Mouse (Mus musculus): ENCODE results near the gene Gm20683.
"Not testable (repeated sequence)": the region's sequence is repeated elsewhere in the genome, so short reads cannot be mapped to it uniquely, and the experiment has no call there.

Gm20683 gene

GRCm38 (mm10) chr17:25827546-25828222 is 13.9 kb downstream of the Gm20683 start:
- no peak for DNase-seq (ENCODE audit: low spot score)

GRCm38 (mm10) chr17:25827011-25827410 is 14.6 kb downstream of the Gm20683 start:
- DNase-seq (ENCODE audit: low spot score): no peak

GRCm38 (mm10) chr17:25825984-25826570 is 15.5 kb downstream of the Gm20683 start:
- no peak for DNase-seq (ENCODE audit: low spot score)

GRCm38 (mm10) chr17:25825311-25825710 is 16.3 kb downstream of the Gm20683 start:
- no peak for DNase-seq (ENCODE audit: low spot score)

GRCm38 (mm10) chr17:25824362-25825142 is 17.0 kb downstream of the Gm20683 start:
- DNase-seq (ENCODE audit: low spot score): no peak

GRCm38 (mm10) chr17:25823452-25823851 is 18.1 kb downstream of the Gm20683 start, which contains the start of gene Wdr24:
Wdr24 (plus strand) TSS chr17:25823627.
- DNase-seq (ENCODE audit: low spot score): peak; percentile 64

- no peak for DNase-seq (ENCODE audit: low spot score)
Measured at GRCm38 (mm10) chr17:25818851-25819780, 22.4 kb downstream of the Gm20683 start.

- no peak for DNase-seq (ENCODE audit: low spot score)
Measured at GRCm38 (mm10) chr17:25817662-25818061, 23.9 kb downstream of the Gm20683 start.

- peak; percentile 89 for DNase-seq (ENCODE audit: low spot score)
Measured at GRCm38 (mm10) chr17:25813471-25813870, 28.1 kb downstream of the Gm20683 start.

- no peak for DNase-seq (ENCODE audit: low spot score)
Measured at GRCm38 (mm10) chr17:25810890-25811289, 30.7 kb downstream of the Gm20683 start.

- no peak for DNase-seq (ENCODE audit: low spot score)
Measured at GRCm38 (mm10) chr17:25809606-25810340, 31.8 kb downstream of the Gm20683 start.

GRCm38 (mm10) chr17:25808789-25809605 is 32.6 kb downstream of the Gm20683 start, which contains the start of gene Fbxl16:
Fbxl16 (plus strand) TSS chr17:25809085.
- peak; percentile 71 for DNase-seq (ENCODE audit: low spot score)

- DNase-seq (ENCODE audit: low spot score): no peak
Measured at GRCm38 (mm10) chr17:25808028-25808427, 33.5 kb downstream of the Gm20683 start.

GRCm38 (mm10) chr17:25807452-25807851 is 34.1 kb downstream of the Gm20683 start:
- not testable (repeated sequence) for DNase-seq (ENCODE audit: low spot score)

- no peak for DNase-seq (ENCODE audit: low spot score)
Measured at GRCm38 (mm10) chr17:25806507-25806906, 35.1 kb downstream of the Gm20683 start.

GRCm38 (mm10) chr17:25802825-25803517 is 38.6 kb downstream of the Gm20683 start:
- peak; percentile 10 for DNase-seq (ENCODE audit: low spot score)

GRCm38 (mm10) chr17:25801029-25801428 is 40.5 kb downstream of the Gm20683 start:
- peak; percentile 50 for DNase-seq (ENCODE audit: low spot score)

GRCm38 (mm10) chr17:25796951-25797369 is 44.6 kb downstream of the Gm20683 start, which contains the start of gene Metrn:
Metrn (minus strand) TSS chr17:25797136.
- peak; percentile 86 for DNase-seq (ENCODE audit: low spot score)

GRCm38 (mm10) chr17:25796211-25796771 is 45.3 kb downstream of the Gm20683 start:
- no peak for DNase-seq (ENCODE audit: low spot score)

Data from ovary, postnatal 36 days (tissue).